8 mouse cellular contexts compared by ENCODE assay signal in genomic region chr11:98192901-98193805, GRCm38 (mm10). TPM values are rescaled to one million over a fixed set of nuclear protein-coding genes. Genes with fewer than 3 reads are reported as not detected.
A peak's percentile ranks its signal among the peaks of the same experiment; 100 is the strongest.
DNase-seq lines count a peak whose midpoint lies in the region; ATAC-seq and TF ChIP-seq lines count a peak whose summit lies in the region.

Gene Med1 (minus strand): TSS chr11:98193293.

- no peaks in the 10 kb centered on the region for H3K9me3 ChIP-seq in embryonic facial prominence, embryonic 14.5 days (ENCODE audit: control insufficient read depth, low read length)
- H3K9me3 ChIP-seq in limb, embryonic 13.5 days, result no peaks in the 10 kb centered on the region
- H3K9me3 ChIP-seq in midbrain, embryonic 16.5 days (replicated peaks; ENCODE audit: control insufficient read depth, low read length, poor library complexity, severe bottlenecking), result no peaks in the 10 kb centered on the region

- H3K4me3 ChIP-seq in embryonic facial prominence, embryonic 14.5 days (ENCODE audit: low read depth, low read length), result peak within 1 kb of the TSS; percentile 87
- peak within 1 kb of the TSS; percentile 62 for H3K4me3 ChIP-seq in heart, adult 2 months
- H3K4me3 ChIP-seq in limb, embryonic 13.5 days, result peak within 1 kb of the TSS; percentile 81
- H3K4me3 ChIP-seq in midbrain, embryonic 16.5 days (ENCODE audit: low read depth, low read length), result peak within 1 kb of the TSS; percentile 87

- TF ChIP-seq POLR2A in heart, adult 2 months (IDR thresholded peaks at IDR 0.05; ENCODE audit: insufficient read depth, low read depth, low read length), result peak; percentile 97

- H3K36me3 ChIP-seq in embryonic facial prominence, embryonic 14.5 days (ENCODE audit: control insufficient read depth, insufficient read depth, low read length), result peaks cover 20% of the 10 kb centered on the region
- peaks cover 6% of the 10 kb centered on the region for H3K36me3 ChIP-seq in heart, adult 2 months (ENCODE audit: control insufficient read depth, insufficient read depth, low read length)
- peaks cover 26% of the 10 kb centered on the region for H3K36me3 ChIP-seq in limb, embryonic 13.5 days
- no peaks in the 10 kb centered on the region for H3K36me3 ChIP-seq in midbrain, embryonic 16.5 days (ENCODE audit: control insufficient read depth, insufficient read depth, low read length)

- H3K79me2 ChIP-seq in heart, adult 2 months (replicated peaks; ENCODE audit: control insufficient read depth, insufficient read depth, low read length), result peaks cover 3% of the 10 kb centered on the region

- TF ChIP-seq CTCF in heart, adult 2 months (IDR thresholded peaks at IDR 0.05), result no peak

- no peaks in the 10 kb centered on the region for H3K27me3 ChIP-seq in embryonic facial prominence, embryonic 14.5 days (replicated peaks; ENCODE audit: control insufficient read depth, insufficient read depth, low read length)
- no peaks in the 10 kb centered on the region for H3K27me3 ChIP-seq in heart, adult 2 months (ENCODE audit: control insufficient read depth, insufficient read depth, low read length)
- H3K27me3 ChIP-seq in limb, embryonic 13.5 days, result no peaks in the 10 kb centered on the region
- no peaks in the 10 kb centered on the region for H3K27me3 ChIP-seq in midbrain, embryonic 16.5 days (ENCODE audit: control insufficient read depth, insufficient read depth, low read depth, low read length)

- peak; percentile 99 for DNase-seq in 3T3-L1 (ENCODE audit: low read depth, low spot score)
- peak; percentile 66 to 84 for DNase-seq in adrenal gland, postnatal 4 days (ENCODE audit: low spot score in 2 of 2)
- DNase-seq in embryonic facial prominence, embryonic 14.5 days (ENCODE audit: low spot score), result peak; percentile 99
- peak; percentile 89 to 94 for DNase-seq in heart, adult 2 months
- DNase-seq in kidney, adult 8-10 months, result peak; percentile 94 to 96
- DNase-seq in spleen, postnatal 10 days (ENCODE audit: low spot score in 2 of 2), result peak; percentile 83 to 93

- peaks cover 9% of the 10 kb centered on the region; the same call in 1 of the 2 replicates for H3K4me1 ChIP-seq in embryonic facial prominence, embryonic 14.5 days (ENCODE audit: control insufficient read depth, insufficient read depth, low read length)
- H3K4me1 ChIP-seq in heart, adult 2 months (ENCODE audit: control insufficient read depth, insufficient read depth, low read length), result peaks cover 5% of the 10 kb centered on the region
- peaks cover 14% of the 10 kb centered on the region for H3K4me1 ChIP-seq in limb, embryonic 13.5 days
- peaks cover 15% of the 10 kb centered on the region for H3K4me1 ChIP-seq in midbrain, embryonic 16.5 days (ENCODE audit: control insufficient read depth, insufficient read depth, low read length)

- TF ChIP-seq EP300 in heart, adult 2 months (IDR thresholded peaks at IDR 0.05; ENCODE audit: insufficient read depth, low read depth, low read length), result no peak

- H3K4me2 ChIP-seq in embryonic facial prominence, embryonic 14.5 days (ENCODE audit: low read depth, low read length), result peak within 1 kb of the TSS; percentile 62
- H3K4me2 ChIP-seq in limb, embryonic 13.5 days (replicated peaks), result peak within 1 kb of the TSS; percentile 88
- peak within 1 kb of the TSS; percentile 89 for H3K4me2 ChIP-seq in midbrain, embryonic 16.5 days (ENCODE audit: low read length)

- H3K9ac ChIP-seq in embryonic facial prominence, embryonic 14.5 days (ENCODE audit: low read depth, low read length), result peak within 1 kb of the TSS; percentile 93
- H3K9ac ChIP-seq in heart, adult 2 months (ENCODE audit: low read depth, low read length), result peak within 1 kb of the TSS; percentile 84
- peak within 1 kb of the TSS; percentile 86 for H3K9ac ChIP-seq in limb, embryonic 13.5 days
- H3K9ac ChIP-seq in midbrain, embryonic 16.5 days (ENCODE audit: low read depth, low read length), result peak within 1 kb of the TSS; percentile 93

- 1% methylated on average over 38 of the region's 53 CpGs for WGBS in embryonic facial prominence, embryonic 14.5 days
- under 1% methylated on average over 52 of the region's 53 CpGs for WGBS in heart, adult 2 months
- under 1% methylated on average over 53 of the region's 53 CpGs for WGBS in limb, embryonic 13.5 days
- under 1% methylated on average over 48 of the region's 53 CpGs for WGBS in midbrain, embryonic 16.5 days

- peak; percentile 98 for ATAC-seq in embryonic facial prominence, embryonic 14.5 days (ENCODE audit: low read depth)
- peak; percentile 99 for ATAC-seq in limb, embryonic 13.5 days (ENCODE audit: low FRiP score, low read depth)
- peak; percentile 98 for ATAC-seq in midbrain, embryonic 16.5 days

- peak within 1 kb of the TSS; percentile 94 for H3K27ac ChIP-seq in embryonic facial prominence, embryonic 14.5 days (replicated peaks; ENCODE audit: low read depth, low read length)
- H3K27ac ChIP-seq in heart, adult 2 months, result peak within 1 kb of the TSS; percentile 90
- peak within 1 kb of the TSS; percentile 89 for H3K27ac ChIP-seq in limb, embryonic 13.5 days
- peak within 1 kb of the TSS; percentile 92 for H3K27ac ChIP-seq in midbrain, embryonic 16.5 days (ENCODE audit: low read length)

- intact Hi-C loops in heart, adult 2 months (cut with DNase I), result loop anchor here (1.0 kb wide), 1 partner anchor 9 kb away; no protein-coding TSS in a partner anchor

RNA-seq across cellular contexts. Expression of gene Med1, which starts in this region (rescaled TPM):
- 10 to 100 TPM; 60.9 to 62.4 TPM for total RNA-seq in adrenal gland, postnatal 4 days (2021)
- polyA plus RNA-seq in embryonic facial prominence, embryonic 14.5 days (2014; fragmentation: Nextera tagmentation; extraction: Ambion mirVana), result 46.6 and 51.0 TPM in 2 replicates
- total RNA-seq in heart, adult 2 months (2021), result 10 to 100 TPM; 38.6 to 43.5 TPM
- 14.0 and 26.0 TPM in 2 replicates for polyA plus RNA-seq in heart, adult 2 months (2012; rRNA removed)
- polyA plus RNA-seq in limb, embryonic 13.5 days (2015; fragmentation: Nextera tagmentation; extraction: Ambion mirVana), result 74.9 and 76.8 TPM in 2 replicates
- polyA plus RNA-seq in midbrain, embryonic 16.5 days (2015; fragmentation: Nextera tagmentation; extraction: Ambion mirVana), result 53.0 and 62.5 TPM in 2 replicates

Comparison
In these comparisons a context has a peak if more than half of its experiments do, and no peak if none do; other contexts are left out.
1. Peak in every context shown above with its lines: DNase-seq, ATAC-seq, H3K4me3 ChIP-seq and H3K27ac ChIP-seq.